Mouse (Mus musculus) mouse trophoblast stem cell (cell line): ENCODE measurements around the gene Atp6v1b1.

Experiments used
- in situ Hi-C, 2 experiments: fragments of 300-500 bp; cut with MseI, MboI; formaldehyde crosslinking; loops; 2 replicates in 1 of 2; 3 replicates in 1 of 2; pipeline ENCODE4 v1.15.1; 2025

Atp6v1b1 gene

GRCm38 (mm10) chr6:83742761-83743160 lies at the start of gene Atp6v1b1:
Atp6v1b1 (plus strand) TSS chr6:83742990.
- in situ Hi-C loops: no loop called here

DNA sequence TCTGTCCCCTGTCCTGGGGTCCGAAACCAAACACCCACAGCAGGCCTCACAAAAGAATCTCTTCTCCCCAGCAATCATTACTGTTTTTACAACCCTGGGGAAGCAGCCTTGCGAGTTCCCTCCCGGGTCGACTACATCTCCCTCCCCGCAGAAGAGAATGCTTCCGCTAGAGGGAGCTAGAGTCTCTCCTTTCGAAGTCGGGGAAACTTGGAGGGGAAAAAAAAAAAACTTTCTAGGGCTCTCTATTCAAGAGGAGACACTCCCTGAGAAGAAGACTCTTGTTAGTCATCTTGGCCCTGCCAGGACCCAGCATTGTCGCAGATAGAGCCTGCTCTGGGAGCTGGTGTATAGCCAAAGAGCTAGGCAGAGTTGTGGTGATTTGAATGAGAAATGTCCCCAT lies 49.0 kb upstream of the Atp6v1b1 start:
- in situ Hi-C loops: loop anchor here in 1 of 2 experiments (5.0 kb wide), 1 partner anchor 38 kb away; no protein-coding TSS in a partner anchor

GRCm38 (mm10) chr6:83695731-83696130 lies 47.1 kb upstream of the Atp6v1b1 start:
- in situ Hi-C loops: no loop called here

DNA sequence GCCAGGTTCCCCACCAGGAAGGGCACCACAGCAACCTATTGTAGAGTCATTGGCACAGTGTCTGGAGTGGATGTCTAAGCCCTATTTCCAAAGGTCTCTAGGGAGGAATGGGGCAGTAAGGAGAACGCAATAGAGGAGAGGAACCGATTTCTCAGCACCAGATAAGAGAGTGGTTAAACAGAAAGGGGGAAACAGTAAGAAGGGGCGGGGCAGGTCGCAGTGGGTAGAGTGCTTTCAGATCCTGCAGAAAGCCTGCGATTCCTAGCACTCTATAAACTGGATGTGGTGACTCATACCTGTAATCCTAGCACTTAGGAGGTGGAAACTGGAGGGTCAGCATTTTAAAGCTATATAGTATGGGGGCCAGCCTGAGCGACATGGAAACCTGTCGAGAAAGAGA lies 46.1 kb upstream of the Atp6v1b1 start:
- in situ Hi-C loops: no loop called here

DNA sequence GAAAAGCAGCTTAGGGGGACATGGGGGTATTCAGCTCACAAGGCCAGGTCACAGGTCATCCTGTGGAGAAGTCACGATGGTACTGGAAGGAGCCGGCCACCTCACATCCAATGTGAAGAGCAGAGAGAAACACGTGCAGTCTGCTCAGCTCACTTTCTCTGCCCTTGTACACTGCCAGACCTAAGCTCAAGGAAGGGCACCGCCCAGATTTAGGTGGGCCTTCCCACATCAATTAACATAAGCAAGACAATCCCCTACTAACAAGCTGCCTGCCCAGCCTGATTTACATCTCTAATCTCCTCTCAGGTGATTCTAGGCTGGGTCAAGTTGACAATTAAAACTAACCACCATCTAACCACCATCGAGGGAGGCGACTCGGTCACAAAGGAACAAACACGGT lies 44.9 kb upstream of the Atp6v1b1 start:
- in situ Hi-C loops: no loop called here

DNA sequence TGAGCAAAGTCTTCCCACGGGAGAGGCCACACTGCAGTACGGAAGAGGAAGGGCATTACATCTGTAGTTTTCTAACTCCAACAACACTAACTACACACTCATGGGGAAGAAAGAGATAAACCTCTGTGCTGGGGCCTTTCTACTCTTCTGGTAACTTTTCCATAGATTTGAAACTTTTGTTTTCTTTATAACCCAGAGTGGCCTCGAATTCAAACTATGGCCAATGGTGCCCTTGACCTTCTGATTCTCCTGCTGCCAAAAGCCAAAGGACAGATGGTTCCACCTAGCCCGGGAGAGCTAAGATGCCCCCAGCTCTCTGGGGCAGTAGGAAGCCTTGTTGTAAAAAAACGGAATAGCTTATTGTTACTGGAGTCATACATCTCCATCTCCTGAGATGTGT lies 42.8 kb upstream of the Atp6v1b1 start:
- in situ Hi-C loops: no loop called here

- in situ Hi-C loops: no loop called here
Measured at GRCm38 (mm10) chr6:83701001-83701400, 41.8 kb upstream of the Atp6v1b1 start.

- in situ Hi-C loops: no loop called here
Measured at GRCm38 (mm10) chr6:83702146-83702999, 40.4 kb upstream of the Atp6v1b1 start.

DNA sequence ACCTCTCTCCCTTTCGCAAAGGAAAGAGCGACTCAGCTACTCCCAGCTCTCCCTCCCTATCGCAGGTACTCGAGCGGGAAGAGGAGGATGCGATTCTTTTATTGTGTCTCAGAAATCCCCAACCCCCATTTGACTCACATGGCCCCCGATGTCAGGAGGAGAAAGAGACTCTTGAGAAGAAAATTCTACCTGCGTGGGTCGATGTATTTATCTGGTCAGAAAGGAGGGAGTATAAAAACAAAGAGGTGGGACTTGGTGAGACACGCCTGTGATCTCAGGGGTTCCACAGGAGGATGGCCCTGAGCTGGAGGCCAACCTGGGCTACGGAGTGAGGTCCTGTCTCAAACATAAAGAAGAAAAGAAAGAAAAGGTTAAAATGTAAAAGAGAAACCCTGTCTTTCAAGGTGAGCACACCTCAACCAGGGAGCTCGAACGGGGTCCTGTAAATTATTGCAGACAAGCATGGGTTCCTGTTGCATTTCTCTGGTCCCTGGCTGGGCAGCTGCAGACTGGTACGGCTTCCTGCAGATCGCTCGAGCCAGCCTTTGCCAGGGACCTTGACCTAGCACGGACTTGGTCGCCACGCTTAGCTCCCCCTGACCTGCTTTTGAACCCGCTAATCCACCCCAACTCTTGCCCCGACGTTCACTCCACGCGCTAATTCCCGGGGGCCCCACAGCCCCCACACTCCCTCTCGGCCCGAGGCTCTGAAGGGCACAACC lies 39.6 kb upstream of the Atp6v1b1 start:
- in situ Hi-C loops: no loop called here

- in situ Hi-C loops: no loop called here
Measured at GRCm38 (mm10) chr6:83703722-83704078, 39.1 kb upstream of the Atp6v1b1 start.

GRCm38 (mm10) chr6:83704294-83704693 lies 38.5 kb upstream of the Atp6v1b1 start:
- in situ Hi-C loops: no loop called here

DNA sequence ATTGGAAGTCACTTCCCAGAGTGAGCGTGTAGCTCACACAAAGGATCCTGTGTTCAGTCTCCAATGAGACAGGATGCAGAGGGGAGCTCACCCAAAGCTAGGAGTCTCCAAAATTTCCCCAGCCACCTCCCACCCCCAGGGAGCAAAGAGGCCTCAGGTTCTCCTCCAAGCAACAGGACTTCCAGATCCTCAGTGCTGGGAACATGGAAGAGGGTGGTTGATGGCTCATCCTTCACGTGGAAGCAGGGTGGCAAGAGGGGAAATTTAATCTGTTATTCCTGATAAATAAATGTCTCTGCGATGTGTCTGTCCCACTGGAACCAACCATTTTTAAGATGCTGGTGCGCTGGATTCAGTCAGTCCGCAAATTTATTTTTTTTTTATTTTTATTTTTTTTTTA lies 38.1 kb upstream of the Atp6v1b1 start:
- in situ Hi-C loops: no loop called here

GRCm38 (mm10) chr6:83707738-83708510 lies 34.9 kb upstream of the Atp6v1b1 start:
- in situ Hi-C loops: no loop called here

- in situ Hi-C loops: no loop called here
Measured at GRCm38 (mm10) chr6:83710361-83711066, 32.3 kb upstream of the Atp6v1b1 start.

DNA sequence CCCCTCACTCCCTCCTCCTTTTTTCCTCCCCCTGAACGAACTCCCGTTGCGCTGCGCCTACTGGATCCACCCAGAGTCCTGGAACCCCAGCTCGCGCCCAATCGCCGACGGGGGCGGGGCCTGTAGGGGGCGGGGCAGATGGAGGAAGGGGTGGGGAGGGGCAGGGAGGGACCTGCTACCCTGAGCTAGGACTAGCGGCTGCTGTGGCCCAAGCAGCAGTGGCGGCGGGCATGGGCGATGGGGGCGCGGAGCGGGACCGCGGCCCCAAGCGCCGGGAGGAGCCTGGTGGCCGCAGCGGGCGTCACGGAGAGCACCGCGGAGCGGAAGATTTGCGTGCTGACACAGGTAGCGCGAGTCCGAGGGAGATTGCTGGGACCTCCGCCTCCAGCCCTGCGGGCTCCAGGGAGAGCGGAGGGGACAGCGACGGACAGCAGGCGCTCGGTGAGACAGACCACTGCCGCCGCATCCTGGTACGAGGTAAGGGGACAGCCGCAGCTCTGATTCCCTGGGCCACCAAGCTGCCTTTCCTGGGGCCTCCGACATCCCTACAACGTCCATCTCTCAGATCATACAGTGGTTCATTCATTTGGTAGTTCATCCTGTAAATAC lies 31.6 kb upstream of the Atp6v1b1 start, which contains the start of gene Vax2:
Gene Vax2 (plus strand): TSS at position 198 of the 609 bp plus-strand sequence.
- in situ Hi-C loops: no loop called here

DNA sequence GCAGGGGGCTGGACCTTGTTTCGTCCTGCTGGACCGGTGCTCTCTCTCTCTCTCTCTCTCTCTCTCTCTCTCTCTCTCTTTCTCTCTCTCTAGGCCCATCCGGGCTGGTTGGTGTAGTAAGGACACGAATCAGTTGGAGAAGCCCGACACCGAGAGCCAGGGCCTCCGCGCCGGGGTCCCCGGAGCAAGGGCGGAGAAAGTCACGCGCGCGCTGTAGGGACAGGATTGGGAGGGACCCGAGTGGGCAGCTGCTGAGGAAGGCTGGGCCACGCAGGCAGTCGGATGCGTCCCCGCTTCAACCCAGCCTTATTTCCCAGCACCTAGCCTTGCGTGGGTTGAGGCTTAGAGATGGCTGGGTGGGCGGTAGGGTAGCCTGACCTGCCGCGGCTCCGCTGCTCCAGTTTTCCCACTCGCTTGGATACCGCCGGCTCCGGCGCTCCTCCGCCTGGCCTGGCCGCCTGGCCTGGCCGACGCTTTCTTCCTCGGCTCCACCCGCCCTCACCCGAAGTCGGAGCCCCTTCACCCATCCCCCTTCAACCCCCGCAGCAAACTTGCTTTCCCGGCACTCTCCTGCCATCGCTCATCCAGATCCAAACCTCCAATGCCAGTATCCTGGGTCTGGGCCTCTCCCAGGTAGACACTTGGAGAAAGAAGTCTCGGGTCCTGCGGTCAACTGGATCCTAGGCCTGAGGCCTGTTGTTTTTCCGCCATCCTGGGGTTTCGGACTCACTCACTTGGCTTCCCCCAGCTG lies 30.9 kb upstream of the Atp6v1b1 start:
- in situ Hi-C loops: no loop called here

DNA sequence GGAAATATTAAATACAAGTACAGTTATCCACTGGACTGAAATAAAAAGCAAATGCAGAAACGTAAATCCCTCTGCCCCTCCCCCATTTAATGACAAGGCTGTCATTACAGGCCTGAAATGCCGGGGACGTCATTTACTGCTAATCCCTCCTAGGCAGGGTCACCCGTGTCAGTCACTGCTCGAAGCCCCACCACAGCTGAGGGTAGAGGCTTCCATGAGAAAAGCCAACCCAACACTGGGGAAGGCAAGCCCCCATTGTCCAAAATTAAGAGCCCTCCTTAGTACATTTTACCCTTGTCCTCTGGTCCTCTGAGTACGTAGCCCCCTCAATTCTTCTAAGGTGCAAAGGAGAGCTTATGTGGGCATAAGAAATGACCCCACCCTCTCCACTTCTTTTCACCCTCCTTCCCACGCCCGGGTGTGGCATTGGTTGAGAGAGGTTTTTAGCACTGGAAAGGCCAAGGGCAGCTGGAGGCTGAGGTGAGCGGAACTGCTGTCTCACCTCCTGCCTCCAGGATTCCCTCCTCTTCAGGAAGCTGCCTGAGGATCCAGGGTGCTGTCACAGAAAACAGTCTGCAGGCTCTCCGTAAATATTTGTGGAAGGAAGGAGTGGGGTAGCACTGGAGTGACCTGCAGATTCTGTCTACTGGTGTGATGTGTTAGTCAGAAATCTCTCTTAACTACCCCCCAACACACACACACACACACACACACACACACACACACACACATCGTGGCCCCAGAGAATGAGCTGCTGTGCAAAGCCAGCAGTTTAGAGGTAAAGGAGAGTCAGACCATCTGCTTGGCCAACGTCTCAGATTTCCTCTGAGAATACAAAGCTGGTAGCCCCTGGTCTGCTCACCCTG lies 29.3 kb upstream of the Atp6v1b1 start:
- in situ Hi-C loops: no loop called here

DNA sequence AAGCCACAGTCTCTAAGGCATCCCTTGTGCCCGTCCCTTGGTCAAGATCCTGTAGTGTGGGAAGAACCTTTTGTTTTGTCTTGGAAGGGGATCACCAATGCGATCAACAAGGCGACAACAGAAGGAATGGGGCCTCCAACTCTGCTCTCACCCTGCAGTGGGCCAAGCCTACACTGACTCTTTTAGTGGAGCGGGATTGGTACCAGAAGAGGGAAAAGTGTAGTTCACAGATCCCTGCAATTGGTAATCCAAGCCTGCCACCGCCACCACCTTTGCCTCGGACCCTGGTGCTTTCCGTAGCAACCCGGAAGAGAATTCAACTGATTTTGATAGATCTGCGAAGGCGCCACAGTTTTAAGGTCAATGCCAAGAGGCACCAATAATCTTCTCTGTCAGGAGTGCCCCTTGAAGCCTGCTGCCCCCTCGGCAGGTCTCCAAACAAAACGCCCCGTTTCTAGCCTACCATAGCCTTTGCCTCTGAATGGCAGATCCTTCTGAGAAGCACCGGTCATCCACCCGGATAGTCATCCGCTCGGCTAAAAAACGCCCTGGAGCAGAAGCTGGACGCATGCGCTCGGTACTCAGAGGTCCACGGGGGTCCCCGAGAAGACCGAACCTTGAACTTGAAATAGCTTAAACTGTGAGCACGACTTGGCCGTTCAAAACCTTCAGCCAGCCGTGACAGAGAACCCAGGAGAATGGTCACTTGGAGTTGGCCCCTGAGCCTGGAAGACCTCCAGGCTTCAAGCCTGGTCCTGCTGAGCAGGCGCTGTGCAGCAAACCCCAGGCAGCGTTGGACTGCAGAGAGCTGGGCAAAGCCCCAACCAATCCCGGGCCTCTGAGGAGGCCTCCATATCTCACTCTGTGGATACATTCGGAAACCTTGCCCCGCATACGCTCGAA lies 28.3 kb upstream of the Atp6v1b1 start:
- in situ Hi-C loops: no loop called here
